Mouse (Mus musculus) hindbrain, embryonic 14.5 days (tissue): ENCODE data around the gene Vps8. TPM values are rescaled to one million over a fixed set of nuclear protein-coding genes. Genes with fewer than 3 reads are reported as not detected.

Experiments used
- ATAC-seq: fragments of 200-750 bp; cut with Nextera tagmentation; 2 replicates; pipeline ENCODE4 v1.8.0; 2017; ENCODE audit warnings: moderate number of reproducible peaks, mild to moderate bottlenecking, moderate TSS enrichment, moderate library complexity; ENCODE audit not compliant: low FRiP score
- DNase-seq: peaks from one replicate; pipeline ENCODE4 v3.0.0-alpha.2; 2015; ENCODE audit warnings: low spot score
- H3K27ac ChIP-seq: fragments of 300-500 bp; sonication (generic); 2 replicates; pipeline ENCODE4 v1.5.1; 2014; ENCODE audit warnings: mild to moderate bottlenecking, moderate library complexity
- H3K27me3 ChIP-seq: fragments of 300-500 bp; sonication (generic); 2 replicates; pipeline ENCODE4 v1.6.1; 2014; ENCODE audit warnings: mild to moderate bottlenecking, low read length, mixed read lengths; ENCODE audit not compliant: control insufficient read depth, insufficient read depth
- H3K36me3 ChIP-seq: fragments of 300-500 bp; sonication (generic); replicated peaks from 2 replicates; pipeline ENCODE4 v1.6.1; 2014; ENCODE audit not compliant: control insufficient read depth, insufficient read depth
- H3K4me1 ChIP-seq: fragments of 300-500 bp; sonication (generic); replicated peaks from 2 replicates; pipeline ENCODE4 v1.6.1; 2014; ENCODE audit warnings: antibody characterized with exemption, low read length, mixed read lengths; ENCODE audit not compliant: control insufficient read depth, insufficient read depth
- H3K4me2 ChIP-seq: fragments of 300-500 bp; sonication (generic); replicated peaks from 2 replicates; pipeline ENCODE4 v1.6.1; 2014; ENCODE audit warnings: mild to moderate bottlenecking, moderate library complexity
- H3K4me3 ChIP-seq: fragments of 300-500 bp; sonication (generic); replicated peaks from 2 replicates; pipeline ENCODE4 v1.5.1; 2014; ENCODE audit warnings: mild to moderate bottlenecking, low read length
- H3K9ac ChIP-seq: fragments of 300-500 bp; sonication (generic); 2 replicates; pipeline ENCODE4 v1.6.1; 2014
- H3K9me3 ChIP-seq: fragments of 300-500 bp; sonication (generic); 2 replicates; pipeline ENCODE4 v1.6.1; 2016; ENCODE audit warnings: low read length; ENCODE audit not compliant: control insufficient read depth
- WGBS: fragments of 180-500 bp; shearing (Covaris S2); extraction: QIAGEN DNeasy Blood & Tissue Kit; methylation state at CpG from one replicate; pipeline ENCODE4 v1.1.7; 2014; 5-methylcytosine and 5-hydroxymethylcytosine counted together
- polyA plus RNA-seq: library from polyadenylated mRNA; unstranded; fragments of >200 nt; fragmentation: Nextera tagmentation; extraction: Ambion mirVana; gene quantifications from 2 replicates; pipeline ENCODE4 v1.2.1, GENCODE M21; 2014

Vps8 gene
- polyA plus RNA-seq, 1 experiment from 2014 or later = 37.0 TPM

- DNase-seq = no peak
- H3K4me3 ChIP-seq = no peak overlapping the region
- no peak overlapping the region for H3K4me2 ChIP-seq
- no peak for ATAC-seq
- no peaks in the 10 kb centered on the region for H3K4me1 ChIP-seq
- 89% methylated on average over 7 of the region's 7 CpGs for WGBS
- 0 out of 2 replicates have a peak, but pooled peaks cover 5% of the 10 kb centered on the region for H3K36me3 ChIP-seq
- H3K9me3 ChIP-seq = no peaks in the 10 kb centered on the region
- no peak overlapping the region for H3K27ac ChIP-seq
- H3K27me3 ChIP-seq = no peaks in the 10 kb centered on the region
- H3K9ac ChIP-seq = no peak overlapping the region
Observed at GRCm38 (mm10) chr16:21569952-21570351, 147.0 kb downstream of the Vps8 start.

DNA sequence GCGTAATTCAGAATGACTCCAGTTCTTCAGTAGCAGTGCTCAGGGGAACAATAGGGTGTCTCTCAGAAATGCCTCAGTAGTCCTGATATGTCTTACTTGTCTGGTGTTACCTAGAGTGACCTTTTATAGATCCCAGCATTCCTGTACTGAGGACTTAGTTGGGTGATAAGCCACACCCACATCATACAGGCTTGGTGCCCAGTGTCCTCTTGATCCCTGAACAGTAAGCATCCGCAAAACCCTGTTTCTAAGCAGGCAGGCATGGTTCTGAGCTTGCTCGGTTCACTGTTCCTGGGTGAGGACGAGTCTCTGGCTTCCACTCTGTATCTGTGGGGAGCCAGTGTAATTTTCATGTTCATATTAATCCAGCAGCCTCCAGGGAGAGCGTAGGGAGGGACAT, 147.9 kb downstream of the Vps8 start:
- Histone ChIP-seq H3K27ac (no peak overlapping the region), H3K4me2 (no peak overlapping the region), H3K9me3 (no peaks in the 10 kb centered on the region), H3K36me3 (no peaks in the 10 kb centered on the region), H3K4me3 (no peak overlapping the region), H3K27me3 (no peaks in the 10 kb centered on the region), H3K4me1 (peaks cover 3% of the 10 kb centered on the region; the same call in 1 of the 2 replicates), H3K9ac (no peak overlapping the region)
- no peak for ATAC-seq
- WGBS = 79% methylated on average over 5 of the region's 5 CpGs
- no peak for DNase-seq

DNA sequence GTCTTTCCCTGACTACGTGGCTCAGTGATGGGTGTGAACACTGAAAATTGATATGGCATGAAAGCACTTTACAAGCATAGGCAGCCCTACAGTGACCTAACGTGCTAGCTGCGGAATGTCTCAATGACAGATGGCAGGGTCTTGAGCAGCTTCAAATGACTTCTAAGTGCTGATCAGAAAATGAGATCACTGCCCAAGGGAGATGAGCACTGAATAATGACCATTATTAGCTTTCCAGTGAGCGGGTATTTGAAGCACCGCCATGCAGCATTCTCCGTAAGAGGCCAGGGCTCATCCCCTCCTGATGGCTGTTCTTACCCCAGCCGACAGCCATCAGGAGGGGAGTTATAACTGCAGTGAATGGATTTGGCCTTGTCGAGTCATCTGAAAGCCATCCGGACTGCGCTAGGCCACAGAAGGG, 153.1 kb downstream of the Vps8 start:
- Histone ChIP-seq H3K27ac (peak overlapping the region; percentile 51), H3K9ac (0 out of 2 replicates have a peak overlapping the region, but pooled peaks have one; percentile 1), H3K27me3 (no peaks in the 10 kb centered on the region), H3K36me3 (no peaks in the 10 kb centered on the region; the same call in 1 of the 2 replicates), H3K4me2 (no peak overlapping the region), H3K4me3 (no peak overlapping the region), H3K9me3 (no peaks in the 10 kb centered on the region), H3K4me1 (peaks cover 10% of the 10 kb centered on the region; the same call in 1 of the 2 replicates)
- DNase-seq (no peak), ATAC-seq (peak; percentile 69; the same call in 1 of the 2 replicates)
- 41% methylated on average over 10 of the region's 10 CpGs for WGBS

DNA sequence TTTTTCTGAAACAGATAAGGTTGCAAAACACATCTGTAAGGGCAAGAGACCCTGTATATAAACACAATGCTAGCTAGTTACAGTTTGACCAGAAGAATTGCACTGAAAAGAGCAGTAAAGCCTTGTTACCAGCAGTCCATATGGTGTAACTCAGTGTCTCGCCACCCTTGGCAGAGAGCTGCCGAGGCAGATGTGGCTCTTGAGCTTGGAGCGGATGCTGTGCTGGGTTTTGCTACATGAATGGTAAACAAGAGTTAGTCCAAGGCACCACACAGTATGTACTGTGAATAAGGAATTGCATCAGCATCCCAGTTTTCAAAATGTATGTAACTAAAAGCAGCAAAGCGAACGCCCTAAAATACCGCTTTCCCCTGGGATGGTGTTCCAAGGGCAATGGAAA, 166.2 kb downstream of the Vps8 start:
- no peak overlapping the region for H3K4me2 ChIP-seq
- no peak overlapping the region for H3K4me3 ChIP-seq
- no peaks in the 10 kb centered on the region for H3K27me3 ChIP-seq
- no peaks in the 10 kb centered on the region for H3K36me3 ChIP-seq
- DNase-seq (no peak), ATAC-seq (no peak)
- H3K27ac ChIP-seq = no peak overlapping the region
- no peaks in the 10 kb centered on the region for H3K9me3 ChIP-seq
- H3K9ac ChIP-seq = no peak overlapping the region
- no peaks in the 10 kb centered on the region for H3K4me1 ChIP-seq
- 84% methylated on average over 6 of the region's 6 CpGs for WGBS

GRCm38 (mm10) chr16:21590806-21591205, 167.9 kb downstream of the Vps8 start:
- Histone ChIP-seq H3K27ac (no peak overlapping the region), H3K9me3 (no peaks in the 10 kb centered on the region), H3K4me1 (no peaks in the 10 kb centered on the region), H3K4me2 (no peak overlapping the region), H3K36me3 (no peaks in the 10 kb centered on the region), H3K27me3 (no peaks in the 10 kb centered on the region), H3K9ac (no peak overlapping the region), H3K4me3 (no peak overlapping the region)
- no peak for DNase-seq
- WGBS = 78% methylated on average over 5 of the region's 5 CpGs
- no peak for ATAC-seq

- H3K36me3 ChIP-seq = no peaks in the 10 kb centered on the region; the same call in 1 of the 2 replicates
- no peak for DNase-seq
- WGBS = 85% methylated on average over 2 of the region's 2 CpGs
- no peak overlapping the region for H3K9ac ChIP-seq
- H3K4me1 ChIP-seq = no peaks in the 10 kb centered on the region
- ATAC-seq = no peak
- no peaks in the 10 kb centered on the region for H3K9me3 ChIP-seq
- no peaks in the 10 kb centered on the region for H3K27me3 ChIP-seq
- no peak overlapping the region for H3K4me3 ChIP-seq
- no peak overlapping the region for H3K4me2 ChIP-seq
- no peak overlapping the region for H3K27ac ChIP-seq
Observed at GRCm38 (mm10) chr16:21591511-21591910, 168.6 kb downstream of the Vps8 start.

DNA sequence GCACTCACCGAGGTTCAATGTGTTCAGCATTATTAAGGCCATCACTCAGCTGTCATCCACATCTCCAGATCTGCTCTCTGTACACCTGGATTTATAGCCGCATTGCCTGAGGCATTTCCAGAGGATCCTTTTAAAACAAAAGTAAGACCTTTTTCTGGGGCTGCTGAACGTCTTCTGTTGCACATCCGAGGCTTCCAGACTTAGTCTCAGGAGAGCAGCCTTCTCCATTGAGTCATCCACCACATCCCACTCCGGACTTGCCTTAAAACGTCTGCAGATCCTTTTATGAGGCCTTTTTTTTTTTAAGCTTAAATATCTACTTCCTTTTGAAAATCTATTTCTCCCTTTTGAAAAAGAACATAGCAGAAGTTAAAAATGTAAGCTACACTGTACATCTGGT, 172.6 kb downstream of the Vps8 start:
- ATAC-seq (no peak), DNase-seq (no peak)
- Histone ChIP-seq H3K4me2 (no peak overlapping the region), H3K9me3 (no peaks in the 10 kb centered on the region), H3K4me1 (no peaks in the 10 kb centered on the region), H3K9ac (no peak overlapping the region), H3K36me3 (no peaks in the 10 kb centered on the region; the same call in 1 of the 2 replicates), H3K27me3 (no peaks in the 10 kb centered on the region), H3K27ac (no peak overlapping the region), H3K4me3 (no peak overlapping the region)
- WGBS = 84% methylated on average over 6 of the region's 6 CpGs

DNA sequence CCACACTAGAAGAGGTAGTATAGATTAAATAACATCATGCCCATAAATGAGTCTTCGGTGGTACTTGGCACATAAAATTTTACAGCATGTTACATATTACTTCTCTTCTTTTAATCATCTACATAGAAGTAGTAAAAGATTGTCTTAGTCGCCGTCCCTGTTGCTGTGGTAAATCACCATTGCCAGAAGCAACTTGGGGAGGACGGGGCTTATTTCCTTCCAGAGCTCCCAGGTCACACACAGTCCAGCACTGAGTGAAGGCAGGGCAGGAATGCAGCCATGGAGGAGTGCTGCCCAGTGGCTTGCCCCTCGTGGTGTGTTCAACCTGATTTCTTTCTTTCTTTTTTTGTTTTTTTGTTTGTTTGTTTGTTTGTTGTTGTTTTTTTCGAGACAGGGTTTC, 181.4 kb downstream of the Vps8 start:
- WGBS = 88% methylated on average over 6 of the region's 6 CpGs
- Histone ChIP-seq H3K27ac (no peak overlapping the region), H3K9me3 (no peaks in the 10 kb centered on the region), H3K4me3 (no peak overlapping the region), H3K4me1 (peaks cover 7% of the 10 kb centered on the region; the same call in 1 of the 2 replicates), H3K27me3 (no peaks in the 10 kb centered on the region), H3K9ac (no peak overlapping the region), H3K4me2 (no peak overlapping the region), H3K36me3 (no peaks in the 10 kb centered on the region)
- no peak for DNase-seq
- ATAC-seq = no peak

GRCm38 (mm10) chr16:21606249-21607020, 183.5 kb downstream of the Vps8 start:
- H3K9me3 ChIP-seq = no peaks in the 10 kb centered on the region
- H3K27me3 ChIP-seq = no peaks in the 10 kb centered on the region
- 83% methylated on average over 6 of the region's 6 CpGs for WGBS
- H3K27ac ChIP-seq = no peak overlapping the region
- H3K4me2 ChIP-seq = no peak overlapping the region
- H3K9ac ChIP-seq = no peak overlapping the region
- no peak overlapping the region for H3K4me3 ChIP-seq
- no peaks in the 10 kb centered on the region for H3K36me3 ChIP-seq
- ATAC-seq = no peak
- H3K4me1 ChIP-seq = peaks cover 7% of the 10 kb centered on the region; the same call in 1 of the 2 replicates
- DNase-seq = no peak
